Mouse (Mus musculus) ES-E14 (cell line): Measurements from ENCODE around the gene Dennd4a.

Experiments
- CHD2 ChIP-seq: IDR thresholded peaks from 2 replicates; pipeline ENCODE4 v1.6.1; 2014; ENCODE audit warnings: mild to moderate bottlenecking, low read depth, low read length, inconsistent platforms
- MAFK ChIP-seq: IDR thresholded peaks from 2 replicates; pipeline ENCODE4 v1.6.1; 2014; ENCODE audit warnings: mild to moderate bottlenecking, low read depth, low read length, inconsistent platforms; ENCODE audit not compliant: insufficient read depth
- ZNF384 ChIP-seq: IDR thresholded peaks from 2 replicates; pipeline ENCODE4 v1.6.1; 2012; ENCODE audit warnings: low read depth, low read length, inconsistent platforms

GRCm38 (mm10) chr9:64926201-64926991 is 115.3 kb downstream of the Dennd4a start:
- TF ChIP-seq CHD2: no peak
- no peak for TF ChIP-seq MAFK
- no peak for TF ChIP-seq ZNF384
